Mouse (Mus musculus): ENCODE results near the gene 3110082I17Rik. TPM values are rescaled to one million over a fixed set of nuclear protein-coding genes. Genes with fewer than 3 reads are reported as not detected.

Gene 3110082I17Rik
- polyA plus RNA-seq, 1 experiment from 2014 or later: 19.7 TPM

DNA sequence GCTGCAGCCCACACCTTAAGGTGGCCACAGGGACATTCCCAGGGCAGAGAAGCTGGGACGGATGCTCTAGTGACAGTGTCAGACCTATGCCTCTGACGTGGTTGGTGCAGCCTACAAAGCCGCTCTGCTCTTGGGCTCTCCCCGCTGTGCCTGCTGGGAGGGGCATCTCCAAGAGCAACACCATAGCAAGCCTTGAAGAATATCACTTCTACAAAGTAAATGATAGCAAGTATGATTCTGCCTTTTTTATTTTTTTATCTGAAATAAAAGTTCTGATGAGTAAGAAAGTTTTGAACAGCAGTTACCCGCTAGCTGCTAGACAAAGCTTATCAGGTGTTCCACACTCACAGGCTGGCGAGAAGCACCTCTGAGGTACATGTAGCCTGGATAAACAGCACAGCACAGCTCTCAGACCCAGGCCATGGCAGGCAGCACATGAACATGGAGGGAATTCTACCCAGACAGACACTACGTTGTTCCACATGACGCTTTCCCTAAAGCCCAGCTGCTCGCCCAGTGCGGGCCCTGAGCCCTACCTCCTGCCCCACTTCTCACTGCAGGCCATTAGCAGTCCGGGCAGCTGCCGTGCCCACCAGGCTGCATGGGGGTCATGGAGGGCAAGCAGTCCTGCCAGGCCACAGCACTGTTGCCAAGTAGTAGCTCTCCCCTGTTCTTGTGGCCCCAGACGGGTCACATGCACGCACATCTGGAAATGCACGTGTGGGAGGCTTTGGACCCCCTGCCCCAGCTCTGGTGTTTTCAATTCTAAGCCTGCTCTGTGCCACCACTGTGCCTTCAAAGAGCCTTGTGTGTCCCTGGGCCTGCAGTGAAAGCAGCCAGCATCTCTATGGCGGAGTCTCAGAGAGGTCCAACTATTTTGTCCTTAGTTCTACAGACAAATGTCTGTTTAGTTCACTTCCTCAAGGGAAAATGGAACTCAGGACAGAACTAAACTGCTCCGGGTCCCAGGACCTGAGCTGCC lies 71.3 kb downstream of the 3110082I17Rik start:
- Histone ChIP-seq H3K9me3 (ENCODE audit: control insufficient read depth, low read length) (no peaks in the 10 kb centered on the region), H3K4me2 (replicated peaks; ENCODE audit: low read depth) (no peak overlapping the region; the same call in 1 of the 2 replicates), H3K27me3 (ENCODE audit: control insufficient read depth, insufficient read depth, low read length) (no peaks in the 10 kb centered on the region), H3K36me3 (ENCODE audit: control insufficient read depth, insufficient read depth, low read length) (no peaks in the 10 kb centered on the region), H3K4me1 (replicated peaks; ENCODE audit: control insufficient read depth, insufficient read depth) (peaks cover 9% of the 10 kb centered on the region), H3K4me3 (ENCODE audit: low read depth, low read length) (no peak overlapping the region), H3K27ac (replicated peaks) (peak overlapping the region; percentile 82), H3K9ac (ENCODE audit: low read length) (peak overlapping the region; percentile 41; the same call in 1 of the 2 replicates)
- no peak for TF ChIP-seq CTCF (IDR thresholded peaks at IDR 0.05; ENCODE audit: low read depth)
- TF ChIP-seq EP300 (optimal IDR thresholded peaks at IDR 0.05): no peak
- 64% methylated on average over 17 of the region's 17 CpGs for WGBS
- no peak for ATAC-seq (ENCODE audit: low FRiP score, low TSS enrichment)
- no peak for DNase-seq (ENCODE audit: low spot score)

DNA sequence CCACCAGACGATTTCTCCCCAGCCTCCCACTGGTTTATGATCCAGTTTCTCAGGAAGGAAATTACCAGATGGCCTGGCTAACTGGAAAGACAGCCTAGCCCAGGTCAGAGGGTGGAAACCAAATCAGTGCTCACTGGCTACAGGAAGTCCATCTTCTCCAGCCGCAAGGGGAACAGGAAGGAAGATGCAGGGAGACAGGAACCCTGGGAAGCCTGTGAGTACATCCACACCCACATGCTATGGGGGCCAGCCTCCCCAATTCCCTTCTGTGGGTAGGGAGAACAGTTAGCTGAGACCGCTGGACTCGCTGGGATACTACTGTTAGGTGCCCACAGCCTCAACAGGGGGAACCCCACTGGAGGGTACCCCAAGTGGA lies 72.1 kb downstream of the 3110082I17Rik start:
- H3K4me1 ChIP-seq (replicated peaks; ENCODE audit: control insufficient read depth, insufficient read depth): peaks cover 9% of the 10 kb centered on the region
- 56% methylated on average over 4 of the region's 4 CpGs for WGBS
- no peak for DNase-seq (ENCODE audit: low spot score)

DNA sequence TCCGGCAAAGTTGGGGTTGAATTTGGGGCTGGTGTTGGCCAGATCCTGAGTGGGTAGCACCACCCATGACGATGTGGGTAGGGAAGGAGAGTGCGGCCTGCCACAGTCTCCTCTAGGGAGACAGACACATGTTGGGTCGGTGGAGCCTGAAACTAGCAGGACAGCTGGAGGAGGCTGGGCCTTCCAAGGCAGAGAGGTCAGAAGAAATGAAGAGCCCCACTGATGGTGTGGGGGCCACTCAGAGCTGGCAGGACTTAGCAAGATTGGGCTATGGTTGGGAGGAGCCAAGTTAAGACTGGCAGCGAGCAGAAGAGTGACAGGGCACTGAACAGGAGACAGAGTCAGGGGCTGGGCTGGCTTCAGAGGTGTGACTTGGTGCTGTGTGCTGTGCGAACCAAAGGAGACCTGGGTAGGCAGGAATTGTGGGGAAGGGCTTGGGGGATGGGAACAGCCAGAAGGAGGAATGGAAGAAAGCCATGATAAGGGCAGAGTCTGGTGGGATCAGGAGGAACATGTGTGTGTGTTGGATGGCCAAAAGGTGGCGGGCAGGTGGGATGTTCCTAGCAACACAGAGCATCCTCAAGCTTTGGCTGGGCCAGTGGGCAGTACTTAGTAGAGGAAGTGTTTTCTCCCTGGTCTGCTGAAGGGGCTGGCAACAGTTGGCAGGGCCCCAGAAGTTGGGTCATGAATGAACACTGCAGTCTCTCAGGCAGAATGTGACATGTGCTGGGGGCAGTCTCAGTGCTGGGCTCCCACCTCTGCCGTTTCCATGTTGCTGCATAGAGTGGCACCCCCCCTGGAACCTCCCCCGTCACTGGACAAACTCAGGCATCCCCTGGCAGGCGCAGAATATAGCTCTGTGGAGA lies 72.8 kb downstream of the 3110082I17Rik start:
- H3K4me3 ChIP-seq (ENCODE audit: low read depth, low read length): no peak overlapping the region
- H3K36me3 ChIP-seq (ENCODE audit: control insufficient read depth, insufficient read depth, low read length): no peaks in the 10 kb centered on the region
- no peaks in the 10 kb centered on the region for H3K27me3 ChIP-seq (ENCODE audit: control insufficient read depth, insufficient read depth, low read length)
- no peak for ATAC-seq (ENCODE audit: low FRiP score, low TSS enrichment)
- WGBS: 84% methylated on average over 10 of the region's 10 CpGs
- DNase-seq (ENCODE audit: low spot score): peak; percentile 45
- no peaks in the 10 kb centered on the region for H3K9me3 ChIP-seq (ENCODE audit: control insufficient read depth, low read length)
- H3K9ac ChIP-seq (ENCODE audit: low read length): 0 out of 2 replicates have a peak overlapping the region, but pooled peaks have one; percentile 4
- no peak for TF ChIP-seq EP300 (optimal IDR thresholded peaks at IDR 0.05)
- TF ChIP-seq CTCF (IDR thresholded peaks at IDR 0.05; ENCODE audit: low read depth): no peak
- peaks cover 9% of the 10 kb centered on the region for H3K4me1 ChIP-seq (replicated peaks; ENCODE audit: control insufficient read depth, insufficient read depth)
- no peak overlapping the region for H3K4me2 ChIP-seq (replicated peaks; ENCODE audit: low read depth)
- peak overlapping the region; percentile 82; the same call in 1 of the 2 replicates for H3K27ac ChIP-seq (replicated peaks)

More for the DNA sequence above, 72.1 kb downstream of the 3110082I17Rik start:
- H3K4me3 ChIP-seq (ENCODE audit: low read depth, low read length): no peak overlapping the region
- TF ChIP-seq EP300 (optimal IDR thresholded peaks at IDR 0.05) (no peak), CTCF (IDR thresholded peaks at IDR 0.05; ENCODE audit: low read depth) (no peak)
- H3K27ac ChIP-seq (replicated peaks): peak overlapping the region; percentile 82
- no peak overlapping the region for H3K4me2 ChIP-seq (replicated peaks; ENCODE audit: low read depth)
- H3K27me3 ChIP-seq (ENCODE audit: control insufficient read depth, insufficient read depth, low read length): no peaks in the 10 kb centered on the region
- H3K9me3 ChIP-seq (ENCODE audit: control insufficient read depth, low read length): no peaks in the 10 kb centered on the region
- 0 out of 2 replicates have a peak overlapping the region, but pooled peaks have one; percentile 4 for H3K9ac ChIP-seq (ENCODE audit: low read length)
- H3K36me3 ChIP-seq (ENCODE audit: control insufficient read depth, insufficient read depth, low read length): no peaks in the 10 kb centered on the region
- no peak for ATAC-seq (ENCODE audit: low FRiP score, low TSS enrichment)

DNA sequence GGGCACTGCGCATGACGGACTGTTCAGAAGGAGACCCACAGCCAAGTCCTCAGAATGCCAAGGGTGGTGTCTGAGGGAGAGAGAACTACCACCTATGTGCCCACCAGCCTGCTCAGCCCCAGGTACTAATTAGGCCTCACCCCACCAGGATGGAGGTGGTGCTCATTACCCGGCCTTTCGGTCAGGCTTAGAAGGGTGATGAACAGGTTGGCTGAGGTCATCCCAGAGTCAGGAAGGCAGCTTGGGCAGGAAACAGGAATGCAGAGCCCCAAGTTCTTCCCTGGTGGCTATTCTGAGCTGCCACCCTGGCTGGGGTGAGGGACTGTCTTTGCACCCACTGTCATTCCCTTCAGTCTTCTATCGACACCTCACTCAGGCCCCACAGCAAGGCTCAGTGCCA lies 74.3 kb downstream of the 3110082I17Rik start:
- Histone ChIP-seq H3K27ac (replicated peaks) (no peak overlapping the region), H3K27me3 (ENCODE audit: control insufficient read depth, insufficient read depth, low read length) (no peaks in the 10 kb centered on the region), H3K9ac (ENCODE audit: low read length) (no peak overlapping the region), H3K4me2 (replicated peaks; ENCODE audit: low read depth) (no peak overlapping the region), H3K36me3 (ENCODE audit: control insufficient read depth, insufficient read depth, low read length) (no peaks in the 10 kb centered on the region), H3K4me1 (replicated peaks; ENCODE audit: control insufficient read depth, insufficient read depth) (peaks cover 14% of the 10 kb centered on the region), H3K4me3 (ENCODE audit: low read depth, low read length) (no peak overlapping the region), H3K9me3 (ENCODE audit: control insufficient read depth, low read length) (no peaks in the 10 kb centered on the region)
- no peak for TF ChIP-seq CTCF (IDR thresholded peaks at IDR 0.05; ENCODE audit: low read depth)
- TF ChIP-seq EP300 (optimal IDR thresholded peaks at IDR 0.05): no peak
- ATAC-seq (ENCODE audit: low FRiP score, low TSS enrichment): no peak
- WGBS: 90% methylated on average over 5 of the region's 5 CpGs
- no peak for DNase-seq (ENCODE audit: low spot score)

DNA sequence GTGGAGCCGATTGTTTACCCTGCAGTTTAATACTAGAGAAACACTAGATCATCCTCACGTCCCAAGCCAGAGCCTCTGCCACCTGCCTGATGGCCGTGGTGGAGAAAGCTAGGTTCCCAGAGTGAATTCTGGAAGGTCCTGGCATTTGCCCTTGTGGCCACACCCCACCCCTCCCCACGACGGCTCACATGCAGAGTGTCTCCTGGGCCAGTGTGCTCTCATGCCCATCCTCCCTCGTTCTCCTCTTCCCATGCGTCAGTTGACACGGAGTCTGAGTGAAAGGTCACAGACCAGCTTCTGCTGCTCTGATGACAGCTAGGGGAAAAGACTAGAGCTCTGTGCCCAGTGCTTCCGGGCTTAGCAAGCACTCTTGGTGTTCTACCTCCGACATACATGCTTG lies 75.8 kb downstream of the 3110082I17Rik start:
- H3K36me3 ChIP-seq (ENCODE audit: control insufficient read depth, insufficient read depth, low read length): no peaks in the 10 kb centered on the region
- no peak for DNase-seq (ENCODE audit: low spot score)
- H3K4me2 ChIP-seq (replicated peaks; ENCODE audit: low read depth): no peak overlapping the region
- H3K4me1 ChIP-seq (replicated peaks; ENCODE audit: control insufficient read depth, insufficient read depth): peaks cover 16% of the 10 kb centered on the region
- H3K27ac ChIP-seq (replicated peaks): no peak overlapping the region
- H3K27me3 ChIP-seq (ENCODE audit: control insufficient read depth, insufficient read depth, low read length): no peaks in the 10 kb centered on the region
- ATAC-seq (ENCODE audit: low FRiP score, low TSS enrichment): no peak
- WGBS: 33% methylated on average over 10 of the region's 10 CpGs
- no peaks in the 10 kb centered on the region for H3K9me3 ChIP-seq (ENCODE audit: control insufficient read depth, low read length)
- H3K9ac ChIP-seq (ENCODE audit: low read length): no peak overlapping the region
- no peak overlapping the region for H3K4me3 ChIP-seq (ENCODE audit: low read depth, low read length)
- TF ChIP-seq CTCF (IDR thresholded peaks at IDR 0.05; ENCODE audit: low read depth): no peak
- no peak for TF ChIP-seq EP300 (optimal IDR thresholded peaks at IDR 0.05)

All from stomach, postnatal 0 days (tissue).